Mouse (Mus musculus) small intestine, adult 2 months (tissue): ENCODE results near the gene Cped1. TPM values are rescaled to one million over a fixed set of nuclear protein-coding genes. Genes with fewer than 3 reads are reported as not detected.

Source experiments
- H3K27ac ChIP-seq: fragments of 200-500 bp; 2 replicates; pipeline ENCODE4 v1.5.1; 2012; ENCODE audit warnings: low read depth, low read length, control low read depth, inconsistent platforms; ENCODE audit not compliant: insufficient read depth
- H3K27me3 ChIP-seq: fragments of 200-500 bp; 2 replicates; pipeline ENCODE4 v1.6.1; 2012; ENCODE audit warnings: mild to moderate bottlenecking, moderate library complexity, low read length, inconsistent platforms; ENCODE audit not compliant: control insufficient read depth, insufficient read depth
- H3K36me3 ChIP-seq: fragments of 200-500 bp; 2 replicates; pipeline ENCODE4 v1.6.1; 2012; ENCODE audit warnings: mild to moderate bottlenecking, low read length, control low read depth, inconsistent platforms; ENCODE audit not compliant: control insufficient read depth, insufficient read depth
- H3K4me1 ChIP-seq: fragments of 200-500 bp; 2 replicates; pipeline ENCODE4 v1.6.1; 2012; ENCODE audit warnings: low read length, inconsistent platforms, mixed read lengths; ENCODE audit not compliant: control insufficient read depth, insufficient read depth, insufficient read length
- H3K4me3 ChIP-seq: fragments of 200-500 bp; 2 replicates; pipeline ENCODE4 v1.5.1; 2012; ENCODE audit warnings: low read depth, mild to moderate bottlenecking, control low read depth, inconsistent platforms, low read length, moderate library complexity
- CTCF ChIP-seq: fragments of 200-500 bp; IDR thresholded peaks from 2 replicates; pipeline ENCODE4 v1.5.1; 2012; ENCODE audit warnings: low read depth, mild to moderate bottlenecking, control low read depth, inconsistent platforms, low read length, moderate library complexity, mixed read lengths; ENCODE audit not compliant: insufficient replicate concordance, insufficient read length; ENCODE audit errors: extremely low read depth
- POLR2A ChIP-seq: fragments of 200-500 bp; IDR thresholded peaks from 2 replicates; pipeline ENCODE4 v1.6.1; 2012; ENCODE audit warnings: low read depth, mild to moderate bottlenecking, control low read depth, inconsistent platforms, low read length, moderate library complexity
- WGBS: fragments of 180-500 bp; shearing (Covaris S2); methylation state at CpG from one replicate; pipeline ENCODE4 v1.1.7; 2018; 5-methylcytosine and 5-hydroxymethylcytosine counted together
- polyA plus RNA-seq: library from polyadenylated mRNA; depleted of rRNA; stranded (reverse); fragments of >200 nt; gene quantifications from 2 replicates; pipeline ENCODE4 v1.2.3, GENCODE M21; 2012

Cped1 gene
- polyA plus RNA-seq, 1 experiment, result 4.6 TPM

DNA sequence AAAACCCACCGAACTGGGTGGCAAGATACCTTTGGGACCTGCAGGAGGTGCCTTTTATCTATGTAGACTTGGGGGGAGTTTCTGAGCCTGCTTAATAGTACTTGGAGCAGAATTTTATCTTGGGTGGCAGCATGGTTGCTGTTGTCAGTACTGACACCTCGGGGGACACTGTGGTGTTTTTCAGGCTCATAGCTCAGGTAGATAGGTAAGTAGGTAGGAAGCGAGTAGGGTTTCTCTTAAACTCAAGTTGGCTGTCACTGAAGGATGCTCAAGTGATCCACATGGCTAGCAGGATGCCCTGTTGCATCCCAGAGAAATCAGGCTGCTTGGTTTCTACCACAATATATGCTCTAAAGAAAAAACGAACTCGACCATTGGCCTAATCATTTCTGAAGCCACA lies 2.6 kb downstream of the Cped1 start:
- 0 out of 2 replicates have a peak, but pooled peaks cover 2% of the 10 kb centered on the region for H3K4me1 ChIP-seq
- 0 out of 2 replicates have a peak, but pooled peaks cover 6% of the 10 kb centered on the region for H3K27me3 ChIP-seq
- peak overlapping the region; percentile 28; the same call in 1 of the 2 replicates for H3K27ac ChIP-seq
- WGBS, result 83% methylated on average over 5 of the region's 5 CpGs
- no peak overlapping the region for H3K4me3 ChIP-seq
- H3K36me3 ChIP-seq, result no peaks in the 10 kb centered on the region
- TF ChIP-seq CTCF, result no peak
- no peak for TF ChIP-seq POLR2A

DNA sequence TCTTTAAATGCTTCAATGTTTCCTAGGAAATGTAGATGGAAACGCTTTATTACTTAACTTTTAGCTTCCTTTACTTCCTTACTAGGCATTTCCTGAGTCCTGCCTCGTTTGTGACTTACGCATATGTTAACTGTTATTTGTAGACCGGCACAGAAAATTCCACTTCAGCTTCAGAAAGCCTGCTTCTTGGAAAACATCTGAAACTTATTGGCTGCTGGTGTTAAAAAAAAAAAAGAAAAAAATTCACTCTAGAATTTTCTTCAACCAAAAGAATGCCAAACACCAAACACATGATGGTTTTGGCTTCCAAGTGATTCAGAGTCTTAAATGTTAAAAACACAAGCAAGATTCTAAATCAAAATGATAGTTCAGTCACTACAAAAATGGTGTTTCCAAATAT lies 3.4 kb downstream of the Cped1 start:
- H3K27ac ChIP-seq, result no peak overlapping the region
- TF ChIP-seq POLR2A (no peak), CTCF (no peak)
- H3K36me3 ChIP-seq, result no peaks in the 10 kb centered on the region
- 76% methylated on average over 4 of the region's 4 CpGs for WGBS
- H3K27me3 ChIP-seq, result 0 out of 2 replicates have a peak, but pooled peaks cover 6% of the 10 kb centered on the region
- H3K4me1 ChIP-seq, result 0 out of 2 replicates have a peak, but pooled peaks cover 2% of the 10 kb centered on the region
- no peak overlapping the region for H3K4me3 ChIP-seq

DNA sequence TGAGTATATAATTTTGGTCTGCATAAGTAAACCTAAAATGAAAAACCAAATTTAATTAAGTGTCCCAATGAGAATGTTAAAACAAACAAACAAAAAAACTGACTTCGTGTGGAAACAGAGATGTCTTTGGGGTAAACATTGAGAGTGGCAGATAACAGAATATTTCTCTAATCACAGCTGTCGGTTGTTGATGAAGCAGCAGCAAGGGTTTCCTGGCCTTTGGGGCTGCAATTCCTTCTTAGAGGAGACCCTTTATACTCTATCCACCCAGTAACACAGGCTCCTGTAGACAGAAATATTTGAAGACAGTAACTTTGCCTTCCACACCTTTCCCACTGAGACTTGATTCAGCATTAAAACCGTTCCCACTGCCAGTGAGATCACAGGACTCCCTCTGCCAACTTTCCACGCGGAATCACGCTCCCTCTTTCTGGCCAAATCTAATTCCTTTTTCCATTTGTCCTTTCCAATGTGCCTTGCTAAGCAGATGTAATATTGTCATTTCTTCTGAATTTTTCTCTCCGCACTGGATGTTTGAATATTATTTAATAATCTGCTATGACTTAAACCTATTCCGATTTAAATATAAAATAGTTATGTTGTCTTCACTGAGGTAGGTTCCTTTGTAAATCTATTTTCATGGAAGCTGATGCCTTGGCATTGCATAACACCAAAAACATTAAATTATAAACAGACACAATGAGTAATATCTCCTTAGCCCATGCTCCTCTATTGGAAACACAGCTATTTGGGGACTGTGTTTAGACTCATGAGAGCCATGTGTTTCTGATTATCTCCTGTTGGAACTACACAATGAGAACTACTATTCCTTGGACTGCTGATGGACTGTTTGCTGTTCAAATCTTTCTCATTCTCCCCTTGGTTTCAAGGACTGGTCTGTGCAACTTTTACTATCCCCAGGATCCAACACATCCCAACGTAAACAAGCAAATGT lies 4.7 kb downstream of the Cped1 start:
- peak overlapping the region; percentile 21; the same call in 1 of the 2 replicates for H3K27ac ChIP-seq
- H3K36me3 ChIP-seq, result no peaks in the 10 kb centered on the region
- 0 out of 2 replicates have a peak, but pooled peaks cover 6% of the 10 kb centered on the region for H3K27me3 ChIP-seq
- no peak overlapping the region for H3K4me3 ChIP-seq
- 0 out of 2 replicates have a peak, but pooled peaks cover 2% of the 10 kb centered on the region for H3K4me1 ChIP-seq
- TF ChIP-seq CTCF (no peak), POLR2A (no peak)
- WGBS, result 72% methylated on average over 9 of the region's 9 CpGs

- no peaks in the 10 kb centered on the region for H3K36me3 ChIP-seq
- H3K27ac ChIP-seq, result no peak overlapping the region; the same call in 1 of the 2 replicates
- TF ChIP-seq CTCF (no peak), POLR2A (no peak)
- H3K4me3 ChIP-seq, result no peak overlapping the region
- H3K4me1 ChIP-seq, result 0 out of 2 replicates have a peak, but pooled peaks cover 2% of the 10 kb centered on the region
- whole genome bisulfite sequencing, result 70% methylated on average over 4 of the region's 4 CpGs
- H3K27me3 ChIP-seq, result 0 out of 2 replicates have a peak, but pooled peaks cover 6% of the 10 kb centered on the region
Observed at GRCm38 (mm10) chr6:21991151-21991550, 5.4 kb downstream of the Cped1 start.

- TF ChIP-seq POLR2A (no peak), CTCF (no peak)
- no peaks in the 10 kb centered on the region for H3K36me3 ChIP-seq
- H3K27me3 ChIP-seq, result no peaks in the 10 kb centered on the region
- 87% methylated on average over 2 of the region's 2 CpGs for WGBS
- H3K4me1 ChIP-seq, result peaks cover 2% of the 10 kb centered on the region; the same call in 1 of the 2 replicates
- H3K27ac ChIP-seq, result no peak overlapping the region
- no peak overlapping the region for H3K4me3 ChIP-seq
Observed at GRCm38 (mm10) chr6:21993070-21993469, 7.4 kb downstream of the Cped1 start.

DNA sequence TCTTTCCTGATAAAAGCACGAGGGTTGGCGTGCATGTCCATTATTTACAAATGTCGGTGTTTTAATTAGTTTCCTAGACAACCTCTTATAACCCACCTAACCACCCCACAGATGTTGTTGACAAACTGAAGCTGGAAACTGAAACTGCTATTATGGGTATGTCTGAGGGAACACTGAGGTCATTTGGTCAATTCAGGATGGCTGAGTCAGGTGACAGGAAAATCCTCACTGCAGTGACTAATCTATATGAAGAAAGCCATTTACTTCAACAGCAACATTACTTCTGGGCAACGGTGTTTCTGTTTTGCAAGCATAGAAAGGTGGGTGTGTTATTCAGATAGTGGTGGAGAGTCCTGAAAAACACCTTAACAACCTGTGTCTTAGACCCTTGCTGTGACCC lies 12.4 kb downstream of the Cped1 start:
- H3K27me3 ChIP-seq, result no peaks in the 10 kb centered on the region
- WGBS, result 12% methylated on average over 4 of the region's 4 CpGs
- no peak overlapping the region for H3K4me3 ChIP-seq
- H3K4me1 ChIP-seq, result peaks cover 16% of the 10 kb centered on the region; the same call in 1 of the 2 replicates
- H3K27ac ChIP-seq, result peak overlapping the region; percentile 79
- TF ChIP-seq CTCF (no peak), POLR2A (no peak)
- H3K36me3 ChIP-seq, result no peaks in the 10 kb centered on the region

DNA sequence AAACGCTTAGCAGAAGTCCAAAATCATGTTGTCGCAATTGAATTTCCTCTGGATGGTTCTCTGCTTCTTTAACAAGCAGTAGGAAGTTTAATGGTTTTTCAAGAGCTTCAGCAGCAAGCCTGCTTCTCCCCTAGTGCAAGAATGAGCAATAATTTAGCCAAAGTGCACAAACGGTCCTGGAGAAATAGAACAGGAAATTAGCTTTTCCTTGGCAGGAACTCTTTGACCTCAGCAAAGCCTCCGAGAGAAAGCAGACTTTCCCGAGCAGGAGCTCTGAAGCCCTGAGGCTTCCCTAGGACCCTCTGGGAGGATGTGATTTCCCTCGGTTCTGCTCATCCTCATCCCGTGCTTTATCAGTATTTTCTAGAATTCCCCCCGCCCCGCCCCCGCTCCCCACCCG lies 13.3 kb downstream of the Cped1 start:
- WGBS, result 7% methylated on average over 11 of the region's 11 CpGs
- Histone ChIP-seq H3K27me3 (no peaks in the 10 kb centered on the region), H3K4me1 (peaks cover 17% of the 10 kb centered on the region; the same call in 1 of the 2 replicates), H3K27ac (peak overlapping the region; percentile 79; the same call in 1 of the 2 replicates), H3K4me3 (no peak overlapping the region), H3K36me3 (no peaks in the 10 kb centered on the region)
- TF ChIP-seq CTCF (no peak), POLR2A (no peak)
